Mouse (Mus musculus) liver, embryonic 13.5 days (tissue): ENCODE data around the gene Gm2696. TPM values are rescaled to one million over a fixed set of nuclear protein-coding genes. Genes with fewer than 3 reads are reported as not detected.
A peak's percentile ranks its signal among the peaks of the same experiment; 100 is the strongest.

Experiments
- ATAC-seq: fragments of 200-750 bp; cut with Nextera tagmentation; 2 replicates; pipeline ENCODE4 v1.8.0; 2017; ENCODE audit warnings: low read depth, mild to moderate bottlenecking, moderate number of reproducible peaks, moderate library complexity
- DNase-seq: peaks from one replicate; pipeline ENCODE4 v3.0.0; 2022
- H3K27ac ChIP-seq: fragments of 300-500 bp; sonication (generic); 2 replicates; pipeline ENCODE4 v1.5.1; 2015; ENCODE audit warnings: moderate library complexity, mild to moderate bottlenecking, inconsistent platforms
- H3K27me3 ChIP-seq: fragments of 300-500 bp; sonication (generic); 2 replicates; pipeline ENCODE4 v1.6.1; 2015; ENCODE audit warnings: mild to moderate bottlenecking, inconsistent platforms
- H3K36me3 ChIP-seq: fragments of 300-500 bp; sonication (generic); 2 replicates; pipeline ENCODE4 v1.6.1; 2015; ENCODE audit warnings: mild to moderate bottlenecking, inconsistent platforms
- H3K4me1 ChIP-seq: fragments of 300-500 bp; sonication (generic); replicated peaks from 2 replicates; pipeline ENCODE4 v1.6.1; 2015; ENCODE audit warnings: inconsistent platforms
- H3K4me2 ChIP-seq: fragments of 300-500 bp; sonication (generic); 2 replicates; pipeline ENCODE4 v1.6.1; 2015; ENCODE audit warnings: inconsistent platforms, mild to moderate bottlenecking, moderate library complexity
- H3K4me3 ChIP-seq: fragments of 300-500 bp; sonication (generic); replicated peaks from 2 replicates; pipeline ENCODE4 v1.5.1; 2015; ENCODE audit warnings: mild to moderate bottlenecking, inconsistent platforms
- H3K9ac ChIP-seq: fragments of 300-500 bp; sonication (generic); 2 replicates; pipeline ENCODE4 v1.6.1; 2015; ENCODE audit warnings: mild to moderate bottlenecking, inconsistent platforms
- H3K9me3 ChIP-seq: fragments of 300-500 bp; sonication (generic); replicated peaks from 2 replicates; pipeline ENCODE4 v1.6.1; 2016; ENCODE audit warnings: inconsistent platforms
- WGBS: fragments of 180-500 bp; shearing (Covaris S2); methylation state at CpG from one replicate; pipeline ENCODE4 v1.1.7; 2015; ENCODE audit not compliant: insufficient replicate concordance; 5-methylcytosine and 5-hydroxymethylcytosine counted together
- polyA plus RNA-seq: library from polyadenylated mRNA; unstranded; fragments of >200 nt; fragmentation: Nextera tagmentation; extraction: Ambion mirVana; gene quantifications from 2 replicates; pipeline ENCODE4 v1.2.1, GENCODE M21; 2015

Gene Gm2696
- polyA plus RNA-seq, 1 experiment from 2014 or later: not detected

DNA sequence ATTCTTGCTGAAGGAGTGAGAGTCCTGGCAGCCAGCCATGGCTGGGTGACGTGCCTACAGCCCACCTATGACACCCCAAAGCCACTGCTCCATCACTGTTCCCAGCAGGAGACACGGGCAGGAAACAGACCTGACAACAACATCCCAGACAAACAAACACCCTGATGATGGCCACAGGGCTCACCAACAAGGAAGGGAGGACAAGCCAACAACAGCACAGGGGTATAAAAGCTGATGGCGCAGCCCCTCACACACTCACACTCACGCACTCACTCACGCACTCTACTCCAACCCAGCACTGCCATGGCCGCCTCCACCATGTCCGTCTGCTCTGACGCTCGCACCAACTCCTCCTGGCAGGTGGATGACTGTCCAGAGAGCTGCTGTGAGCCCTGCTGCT, 38.1 kb downstream of the Gm2696 start, which contains the start of gene Gm10318:
Gene Gm10318, plus strand, starts transcription at position 301 of the 400 bp plus-strand sequence.
- Histone ChIP-seq H3K4me1 (no peaks in the 10 kb centered on the region), H3K27me3 (no peaks in the 10 kb centered on the region), H3K9me3 (no peaks in the 10 kb centered on the region), H3K4me3 (no peak within 1 kb of the TSS), H3K9ac (no peak within 1 kb of the TSS), H3K27ac (no peak within 1 kb of the TSS), H3K4me2 (no peak within 1 kb of the TSS), H3K36me3 (no peaks in the 10 kb centered on the region)
- WGBS: 40% methylated on average over 9 of the region's 9 CpGs
- DNase-seq (no peak), ATAC-seq (no peak)

DNA sequence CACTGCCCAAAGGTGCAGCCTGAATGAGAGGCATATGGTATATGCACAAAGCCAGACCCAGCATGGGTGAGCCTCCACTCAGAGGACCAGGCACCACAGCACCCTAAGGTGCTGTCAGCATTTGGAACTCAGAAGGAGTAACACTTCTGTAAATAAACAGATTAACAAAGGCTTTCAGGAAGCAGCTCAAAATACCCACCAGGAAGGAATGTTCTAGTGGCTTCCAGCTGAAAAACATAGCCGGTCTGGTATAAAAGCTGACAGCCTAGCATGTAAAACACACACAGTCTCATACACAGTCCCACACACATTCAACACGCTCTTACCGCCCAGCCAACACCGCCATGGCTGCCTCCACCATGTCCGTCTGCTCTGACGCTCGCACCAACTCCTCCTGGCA, 47.2 kb downstream of the Gm2696 start, which contains the start of gene Gm3285:
Gene Gm3285, plus strand, starts transcription at position 301 of the 400 bp plus-strand sequence.
- Histone ChIP-seq H3K9ac (no peak within 1 kb of the TSS), H3K27ac (no peak within 1 kb of the TSS), H3K9me3 (no peaks in the 10 kb centered on the region), H3K4me2 (no peak within 1 kb of the TSS), H3K4me3 (no peak within 1 kb of the TSS), H3K4me1 (0 out of 2 replicates have a peak, but pooled peaks cover 6% of the 10 kb centered on the region), H3K27me3 (no peaks in the 10 kb centered on the region), H3K36me3 (no peaks in the 10 kb centered on the region)
- 42% methylated on average over 7 of the region's 7 CpGs for WGBS
- DNase-seq: no peak
- no peak for ATAC-seq

DNA sequence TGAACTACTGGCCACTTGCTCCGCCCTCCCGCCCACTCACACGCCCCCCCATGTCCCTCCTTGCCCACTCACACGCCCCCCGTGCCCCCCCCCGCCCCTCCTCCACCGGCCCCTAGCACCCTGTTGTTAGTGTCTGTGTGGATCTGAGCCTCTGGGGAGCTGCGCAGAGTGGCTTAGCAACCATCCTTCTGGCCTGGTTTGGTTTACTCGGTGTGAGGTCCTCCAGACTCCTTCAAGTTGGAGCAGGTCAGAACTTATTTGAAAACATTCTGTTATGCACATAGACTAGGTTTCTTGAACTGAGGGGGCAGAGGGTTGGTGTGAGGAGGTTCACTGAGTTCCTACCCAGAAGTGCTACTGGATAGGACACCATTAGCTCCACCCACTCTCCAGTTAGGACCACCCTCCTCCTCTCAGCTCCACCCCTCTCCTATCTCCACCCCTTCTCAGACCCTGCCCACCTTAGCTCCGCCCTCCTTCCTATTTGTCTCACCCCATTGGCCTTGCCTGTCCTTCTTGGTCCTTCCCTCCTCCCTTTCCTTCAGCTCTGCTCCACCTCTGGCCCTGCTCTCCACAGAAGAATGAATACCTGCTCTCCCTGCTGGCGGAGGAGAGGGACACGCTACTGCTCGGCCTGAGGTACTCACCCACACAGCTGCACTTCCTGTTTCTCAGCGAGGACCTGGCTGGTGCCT, 49.7 kb downstream of the Gm2696 start:
- Histone ChIP-seq H3K9me3 (no peaks in the 10 kb centered on the region), H3K27me3 (no peaks in the 10 kb centered on the region), H3K4me2 (peak overlapping the region; percentile 44), H3K9ac (no peak overlapping the region), H3K36me3 (no peaks in the 10 kb centered on the region), H3K27ac (no peak overlapping the region), H3K4me3 (0 out of 2 replicates have a peak overlapping the region, but pooled peaks have one; percentile 3), H3K4me1 (0 out of 2 replicates have a peak, but pooled peaks cover 6% of the 10 kb centered on the region)
- WGBS: 18% methylated on average over 14 of the region's 14 CpGs
- peak; percentile 37 for DNase-seq
- ATAC-seq: peak; percentile 77

DNA sequence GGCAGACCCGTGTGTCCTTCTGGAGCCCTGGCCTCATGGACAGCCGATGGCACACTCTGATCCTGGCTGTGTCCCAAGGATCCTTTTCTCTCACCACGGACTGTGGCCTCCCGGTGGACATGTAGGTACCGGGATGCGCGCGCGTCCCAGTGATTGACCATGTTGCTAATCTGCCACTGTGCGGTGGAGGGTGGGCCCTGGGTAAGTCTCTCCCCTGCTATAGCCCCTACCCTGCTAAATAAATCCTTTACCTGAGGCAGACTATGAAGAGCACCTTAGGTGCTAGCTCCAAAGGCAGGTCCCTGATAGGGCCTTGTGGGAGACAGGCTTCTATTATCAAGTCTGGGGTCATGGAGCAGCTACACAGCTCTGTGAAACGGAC, 50.3 kb downstream of the Gm2696 start:
- H3K36me3 ChIP-seq: no peaks in the 10 kb centered on the region
- ATAC-seq (no peak), DNase-seq (no peak)
- 0 out of 2 replicates have a peak overlapping the region, but pooled peaks have one; percentile 3 for H3K4me3 ChIP-seq
- H3K27ac ChIP-seq: no peak overlapping the region
- H3K9me3 ChIP-seq: no peaks in the 10 kb centered on the region
- H3K27me3 ChIP-seq: no peaks in the 10 kb centered on the region
- peak overlapping the region; percentile 44 for H3K4me2 ChIP-seq
- no peak overlapping the region for H3K9ac ChIP-seq
- 29% methylated on average over 11 of the region's 11 CpGs for WGBS
- 0 out of 2 replicates have a peak, but pooled peaks cover 6% of the 10 kb centered on the region for H3K4me1 ChIP-seq

DNA sequence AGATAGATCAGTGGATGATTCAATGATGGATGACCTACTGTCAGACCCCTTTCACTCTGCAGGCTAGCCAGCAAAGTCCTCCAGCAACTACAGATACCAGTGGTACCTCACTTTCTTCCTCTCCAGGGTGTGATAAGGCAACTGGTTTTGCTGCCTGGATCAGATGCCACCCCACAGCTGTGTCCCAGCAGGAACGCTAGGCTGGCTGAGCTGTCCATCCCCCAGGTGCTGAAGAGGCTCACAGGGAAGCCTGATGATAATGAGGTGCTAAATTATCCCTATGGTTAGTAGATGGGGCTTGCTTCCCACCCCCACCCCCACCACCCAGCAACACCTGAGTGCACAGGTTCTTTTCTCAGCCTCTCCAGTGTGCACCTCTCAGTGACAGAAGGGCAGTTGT, 53.1 kb downstream of the Gm2696 start:
- H3K4me1 ChIP-seq: 0 out of 2 replicates have a peak, but pooled peaks cover 6% of the 10 kb centered on the region
- no peak overlapping the region for H3K4me2 ChIP-seq
- no peaks in the 10 kb centered on the region for H3K9me3 ChIP-seq
- no peak overlapping the region for H3K9ac ChIP-seq
- no peaks in the 10 kb centered on the region for H3K36me3 ChIP-seq
- no peaks in the 10 kb centered on the region for H3K27me3 ChIP-seq
- DNase-seq: no peak
- 0% methylated on average over 1 of the region's 1 CpGs for WGBS
- H3K27ac ChIP-seq: no peak overlapping the region
- H3K4me3 ChIP-seq: no peak overlapping the region
- ATAC-seq: no peak

DNA sequence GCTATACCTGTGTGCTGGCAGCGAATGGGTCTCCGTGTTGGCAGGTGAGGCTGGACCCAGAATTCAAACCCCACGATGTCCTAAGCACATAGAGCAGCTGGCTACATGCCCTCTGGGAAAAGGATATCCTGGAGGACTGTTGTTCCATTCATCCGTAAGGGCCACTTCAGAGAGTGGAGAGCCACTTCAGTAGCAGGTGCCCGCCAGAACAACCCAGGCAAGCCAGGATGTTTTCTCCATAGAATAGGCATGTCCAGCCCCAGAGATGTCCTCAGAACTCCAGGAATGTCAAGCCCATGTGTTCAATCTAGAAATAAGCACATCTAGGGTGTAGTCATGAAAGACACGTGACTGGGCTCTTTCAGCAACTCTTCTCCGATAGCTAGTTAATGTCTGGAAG, 55.2 kb downstream of the Gm2696 start:
- H3K9ac ChIP-seq: no peak overlapping the region
- no peaks in the 10 kb centered on the region for H3K27me3 ChIP-seq
- H3K4me2 ChIP-seq: no peak overlapping the region
- H3K27ac ChIP-seq: no peak overlapping the region
- H3K36me3 ChIP-seq: no peaks in the 10 kb centered on the region
- 0 out of 2 replicates have a peak, but pooled peaks cover 3% of the 10 kb centered on the region for H3K4me1 ChIP-seq
- DNase-seq: no peak
- no peak overlapping the region for H3K4me3 ChIP-seq
- 67% methylated on average over 7 of the region's 7 CpGs for WGBS
- H3K9me3 ChIP-seq: no peaks in the 10 kb centered on the region
- ATAC-seq: no peak

DNA sequence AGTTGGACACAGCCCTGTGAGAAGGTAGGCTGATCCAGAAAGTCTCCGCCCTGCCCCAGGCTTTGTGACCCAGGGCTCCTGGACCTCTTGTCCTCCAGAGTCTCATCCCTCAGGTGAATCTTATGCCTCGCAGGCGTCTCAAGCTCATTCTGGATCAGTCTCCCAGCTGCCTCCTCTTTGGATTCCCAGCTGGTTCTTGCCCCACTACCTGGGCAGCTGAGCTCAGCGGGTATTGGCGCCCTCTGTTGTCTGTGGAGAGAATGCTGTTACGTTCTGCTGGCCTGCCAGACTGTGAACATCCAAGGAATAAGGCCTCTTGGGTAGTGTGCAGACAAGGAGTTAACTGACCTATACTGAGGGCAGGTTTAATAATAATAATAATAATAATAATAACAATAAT, 64.5 kb downstream of the Gm2696 start:
- Histone ChIP-seq H3K4me3 (no peak overlapping the region), H3K9ac (no peak overlapping the region), H3K9me3 (no peaks in the 10 kb centered on the region), H3K36me3 (no peaks in the 10 kb centered on the region), H3K4me1 (no peaks in the 10 kb centered on the region), H3K4me2 (no peak overlapping the region), H3K27ac (no peak overlapping the region), H3K27me3 (no peaks in the 10 kb centered on the region)
- no peak for DNase-seq
- ATAC-seq: no peak
- WGBS: 52% methylated on average over 6 of the region's 6 CpGs

DNA sequence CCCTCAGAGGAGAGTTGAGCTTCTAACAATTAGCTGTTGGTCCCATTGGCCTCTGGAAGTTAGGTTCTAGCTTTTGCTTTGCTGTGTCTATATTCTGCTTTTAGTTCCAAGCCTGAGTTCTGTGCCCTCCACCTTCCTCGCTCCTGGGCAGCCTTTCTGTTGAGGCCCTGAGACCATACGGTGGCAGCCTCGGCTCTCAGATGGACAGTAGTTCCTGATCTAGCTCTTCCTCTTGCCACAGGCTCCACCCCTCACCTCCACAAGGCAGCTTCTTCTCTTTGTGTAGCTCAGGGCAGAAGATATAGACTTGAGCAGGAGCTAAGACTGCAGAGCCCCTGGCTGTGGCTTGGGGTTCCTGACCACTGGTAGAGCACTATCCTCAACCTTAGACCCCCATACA, 65.8 kb downstream of the Gm2696 start:
- Histone ChIP-seq H3K27me3 (no peaks in the 10 kb centered on the region), H3K9me3 (no peaks in the 10 kb centered on the region), H3K9ac (no peak overlapping the region), H3K36me3 (no peaks in the 10 kb centered on the region), H3K4me2 (no peak overlapping the region), H3K4me3 (no peak overlapping the region), H3K27ac (no peak overlapping the region), H3K4me1 (no peaks in the 10 kb centered on the region)
- ATAC-seq: no peak
- DNase-seq: no peak
- WGBS: 19% methylated on average over 3 of the region's 3 CpGs

DNA sequence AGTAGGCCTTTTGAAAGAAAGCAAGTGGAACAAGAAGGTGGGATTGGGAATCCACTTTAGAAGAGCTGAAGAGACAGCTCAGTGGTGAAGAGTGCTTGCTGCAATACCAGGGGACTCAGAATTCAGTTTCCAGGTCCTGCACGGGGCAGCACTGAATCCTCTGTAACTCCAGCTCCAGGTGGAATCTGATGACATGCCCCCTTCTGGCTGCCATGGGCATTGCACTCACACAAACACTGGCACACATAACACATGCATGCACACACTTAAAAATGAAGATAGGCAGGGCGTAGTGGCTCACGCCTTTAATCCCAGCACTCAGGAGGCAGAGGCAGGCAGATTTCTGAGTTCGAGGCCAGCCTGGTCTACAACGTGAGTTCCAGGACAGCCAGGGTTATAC, 68.1 kb downstream of the Gm2696 start:
- no peak overlapping the region for H3K9ac ChIP-seq
- DNase-seq: no peak
- no peak overlapping the region for H3K27ac ChIP-seq
- no peak overlapping the region for H3K4me2 ChIP-seq
- WGBS: 76% methylated on average over 5 of the region's 5 CpGs
- no peak overlapping the region for H3K4me3 ChIP-seq
- no peaks in the 10 kb centered on the region for H3K4me1 ChIP-seq
- no peak for ATAC-seq
- no peaks in the 10 kb centered on the region for H3K27me3 ChIP-seq
- H3K36me3 ChIP-seq: no peaks in the 10 kb centered on the region
- H3K9me3 ChIP-seq: no peaks in the 10 kb centered on the region

Other genes starting within 250 kb of the Gm2696 start
- 64.1 and 73.2 TPM in 2 replicates for gene Pttg1ip, start 233.0 kb upstream of the Gm2696 start, polyA plus RNA-seq
- 118 and 127 TPM in 2 replicates for gene Sumo3, start 208.6 kb upstream of the Gm2696 start, polyA plus RNA-seq
- gene Gm49325, start 208.5 kb upstream of the Gm2696 start, polyA plus RNA-seq: 1.1 and 5.3 TPM in 2 replicates
- 47.2 and 50.1 TPM in 2 replicates for gene Ube2g2, start 192.4 kb upstream of the Gm2696 start, polyA plus RNA-seq
- 0.07 and 0.10 TPM in 2 replicates for gene Tspear, start 128.1 kb upstream of the Gm2696 start, polyA plus RNA-seq
- not detected in 2 replicates for gene Gm19402, start 123.9 kb upstream of the Gm2696 start, polyA plus RNA-seq
- gene Gm9508, start 117.4 kb upstream of the Gm2696 start, polyA plus RNA-seq: not detected in 2 replicates
- gene Gm10272, start 108.1 kb upstream of the Gm2696 start, polyA plus RNA-seq: not detected in 2 replicates
- not detected in 2 replicates for gene Gm10024, start 103.2 kb upstream of the Gm2696 start, polyA plus RNA-seq
- not detected in 2 replicates for gene Gm10142, start 98.9 kb upstream of the Gm2696 start, polyA plus RNA-seq
- not detected in 2 replicates for gene Krtap12-1, start 94.1 kb upstream of the Gm2696 start, polyA plus RNA-seq
- gene Gm10100, start 88.2 kb upstream of the Gm2696 start, polyA plus RNA-seq: not detected in 2 replicates
- not detected in 2 replicates for gene Gm18596, start 72.0 kb upstream of the Gm2696 start, polyA plus RNA-seq
- gene Gm9736, start 63.3 kb upstream of the Gm2696 start, polyA plus RNA-seq: not detected in 2 replicates
- gene Gm3233, start 55.0 kb upstream of the Gm2696 start, polyA plus RNA-seq: not detected in 2 replicates
- gene Gm3238, start 43.4 kb upstream of the Gm2696 start, polyA plus RNA-seq: not detected in 2 replicates
- gene Gm7138, start 37.7 kb upstream of the Gm2696 start, polyA plus RNA-seq: not detected in 2 replicates
- not detected in 2 replicates for gene Gm3250, start 32.1 kb upstream of the Gm2696 start, polyA plus RNA-seq
- not detected in 2 replicates for gene Gm7137, start 26.5 kb upstream of the Gm2696 start, polyA plus RNA-seq
- gene Gm9639, start 19.6 kb upstream of the Gm2696 start, polyA plus RNA-seq: not detected in 2 replicates
- gene Gm19668, start 15.5 kb upstream of the Gm2696 start, polyA plus RNA-seq: not detected in 2 replicates
- not detected in 2 replicates for gene Gm9507, start 2.8 kb upstream of the Gm2696 start, polyA plus RNA-seq
- gene Krtap10-4, start 12.4 kb downstream of the Gm2696 start, polyA plus RNA-seq: not detected in 2 replicates
- gene Krtap10-10, start 21.3 kb downstream of the Gm2696 start, polyA plus RNA-seq: not detected in 2 replicates
- gene Gm36176, start 32.1 kb downstream of the Gm2696 start, polyA plus RNA-seq: not detected in 2 replicates
- gene Gm10318, start 38.2 kb downstream of the Gm2696 start, polyA plus RNA-seq: not detected in 2 replicates
- not detected in 2 replicates for gene Gm3285, start 47.3 kb downstream of the Gm2696 start, polyA plus RNA-seq
- gene Lrrc3, start 87.9 kb downstream of the Gm2696 start, polyA plus RNA-seq: 8.6 and 10.1 TPM in 2 replicates
- 0.73 and 0.94 TPM in 2 replicates for gene Trpm2, start 155.9 kb downstream of the Gm2696 start, polyA plus RNA-seq
- gene 1810043G02Rik, start 163.8 kb downstream of the Gm2696 start, polyA plus RNA-seq: 4.6 and 5.7 TPM in 2 replicates
- gene Pfkl, start 195.4 kb downstream of the Gm2696 start, polyA plus RNA-seq: 94.0 and 98.3 TPM in 2 replicates
- not detected in 2 replicates for gene Dnmt3l, start 227.3 kb downstream of the Gm2696 start, polyA plus RNA-seq
- gene Aire, start 228.9 kb downstream of the Gm2696 start, polyA plus RNA-seq: not detected in 2 replicates